Mouse (Mus musculus) CD8-positive naive resting alpha-beta T cell, adult 2 months (primary cell): ENCODE measurements around the gene Cptp.

ENCODE experiments used
- DNase-seq, 2 experiments: peaks; one replicate each; pipeline ENCODE4 v3.0.0; 2022; ENCODE audit warnings: low read depth in 2 of 2, low spot score in 2 of 2

The Cptp gene

GRCm38 (mm10) chr4:155841651-155842270, 27.5 kb downstream of the Cptp start:
- no peak for DNase-seq

DNA sequence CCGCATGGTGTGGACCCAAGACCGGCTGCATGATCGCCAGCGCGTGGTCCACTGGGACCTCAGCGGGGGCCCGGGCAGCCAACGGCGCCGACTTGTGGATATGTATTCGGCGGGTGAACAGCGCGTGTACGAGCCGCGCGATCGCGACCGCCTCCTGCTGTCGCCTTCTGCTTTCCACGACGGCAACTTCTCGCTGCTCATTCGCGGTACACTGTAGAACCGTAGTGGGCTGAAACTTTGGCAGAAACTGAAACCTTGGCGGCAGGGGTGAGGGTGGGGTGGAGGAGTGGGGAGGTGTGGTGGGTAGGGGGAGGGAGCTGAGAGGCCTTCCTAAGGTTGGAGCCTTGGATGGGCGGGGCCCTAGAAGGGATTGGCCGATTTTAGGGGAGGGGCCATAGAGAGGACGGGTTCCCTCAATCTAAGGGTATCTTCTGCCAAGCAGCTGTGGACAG, 28.2 kb downstream of the Cptp start:
- DNase-seq: peak; percentile 58

DNA sequence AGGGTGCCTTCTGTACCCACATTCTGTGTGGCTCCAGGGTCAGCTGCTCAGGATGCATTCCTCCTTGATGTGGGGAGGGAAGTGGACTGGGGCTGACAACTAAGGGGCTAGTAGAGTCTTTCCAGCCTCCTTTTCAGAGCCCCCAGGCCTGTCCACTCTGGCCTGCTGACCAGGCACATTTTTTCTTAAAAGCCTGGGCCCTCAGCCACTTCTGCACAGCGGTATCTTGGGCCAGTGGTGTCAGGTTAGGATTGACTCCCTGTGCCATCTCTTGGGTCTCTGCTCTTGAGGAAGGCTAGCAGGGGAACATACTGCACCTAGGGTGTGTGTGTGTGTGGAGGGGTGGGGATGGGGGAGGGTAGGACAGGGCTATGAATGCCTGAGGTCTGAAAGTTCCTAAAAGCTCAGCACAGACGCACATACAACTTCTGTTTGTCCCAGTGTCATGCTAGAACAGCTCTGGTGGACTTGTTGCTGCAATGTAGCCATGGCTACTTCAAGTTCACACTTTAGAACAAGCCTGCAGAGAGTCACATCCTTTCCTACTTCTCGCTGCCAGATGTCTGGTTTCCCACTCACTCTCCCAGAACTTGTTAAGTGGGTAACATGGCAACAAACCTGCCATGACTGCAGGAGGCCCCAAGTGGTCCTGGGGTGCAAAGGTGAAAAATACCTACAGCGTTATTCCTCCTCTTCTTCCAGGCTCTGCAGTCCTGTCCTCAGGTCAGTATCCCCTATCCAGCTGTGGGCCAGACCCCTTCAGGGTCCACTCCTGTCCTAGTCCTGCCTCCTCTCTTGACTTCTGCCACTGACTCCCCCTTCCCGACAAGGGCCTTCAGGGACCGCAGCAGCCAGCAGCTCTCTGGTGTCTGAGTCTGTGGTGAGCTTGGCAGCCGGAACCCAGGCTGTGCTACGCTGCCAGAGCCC, 28.9 kb downstream of the Cptp start:
- no peak for DNase-seq

- no peak for DNase-seq
These were observed 29.7 kb downstream of the Cptp start, which contains the start of gene Mxra8 for GRCm38 (mm10) chr4:155839483-155839910. Mxra8 (plus strand) TSS chr4:155839680.

DNA sequence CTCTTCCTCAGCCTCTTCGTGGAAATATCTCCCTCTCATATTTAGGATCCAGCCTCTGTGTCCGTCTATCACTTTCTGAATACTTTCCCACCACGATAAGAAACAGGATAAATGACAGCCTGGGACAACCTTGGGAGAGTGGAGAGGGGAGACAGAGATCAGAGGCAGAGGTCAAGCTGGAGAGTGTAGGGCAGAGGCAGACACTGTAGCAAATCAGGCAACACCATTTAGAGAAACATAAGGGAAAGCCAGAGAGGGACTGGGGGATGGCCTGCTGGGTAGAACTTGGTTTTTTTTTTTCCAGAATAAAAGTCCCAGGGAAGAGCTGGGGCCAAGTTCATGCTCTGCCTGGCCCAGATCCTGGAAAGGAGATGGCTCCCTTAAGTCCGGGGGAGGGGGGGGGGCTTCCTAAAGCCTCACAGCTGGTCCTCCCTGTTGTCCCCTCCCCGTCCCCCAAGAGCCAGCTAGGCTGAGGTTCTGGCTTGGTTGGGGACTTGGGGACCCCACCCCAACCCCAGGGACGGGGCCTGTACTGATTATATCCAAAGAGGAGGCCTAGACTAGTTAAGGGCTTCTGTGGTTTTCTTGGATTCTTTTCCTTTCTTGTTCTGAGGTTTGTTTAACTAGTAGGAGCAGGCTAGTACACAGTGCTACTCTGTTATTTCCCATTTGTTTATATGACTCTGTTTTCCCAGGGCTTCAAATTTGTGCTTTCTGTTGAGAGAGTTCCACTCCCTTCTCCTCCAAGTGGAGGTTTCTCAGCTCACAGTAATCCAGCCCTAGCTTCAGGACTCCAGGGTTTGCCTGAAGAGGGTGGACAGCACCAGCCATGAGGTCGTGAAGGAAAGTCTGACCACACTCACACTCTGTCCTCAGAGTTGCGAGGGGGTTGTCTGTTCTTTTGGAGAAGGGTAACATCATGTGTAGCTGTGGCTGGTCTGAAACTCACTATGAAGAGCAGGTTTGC, 30.8 kb downstream of the Cptp start:
- DNase-seq: no peak

- no peak for DNase-seq
These were observed 31.7 kb downstream of the Cptp start for GRCm38 (mm10) chr4:155837404-155838010.

GRCm38 (mm10) chr4:155833836-155834235, 35.4 kb downstream of the Cptp start:
- peak; percentile 53 to 69 for DNase-seq

GRCm38 (mm10) chr4:155833234-155833633, 36.0 kb downstream of the Cptp start:
- DNase-seq: no peak

- no peak for DNase-seq
These were observed 36.9 kb downstream of the Cptp start for GRCm38 (mm10) chr4:155832321-155832720.

DNA sequence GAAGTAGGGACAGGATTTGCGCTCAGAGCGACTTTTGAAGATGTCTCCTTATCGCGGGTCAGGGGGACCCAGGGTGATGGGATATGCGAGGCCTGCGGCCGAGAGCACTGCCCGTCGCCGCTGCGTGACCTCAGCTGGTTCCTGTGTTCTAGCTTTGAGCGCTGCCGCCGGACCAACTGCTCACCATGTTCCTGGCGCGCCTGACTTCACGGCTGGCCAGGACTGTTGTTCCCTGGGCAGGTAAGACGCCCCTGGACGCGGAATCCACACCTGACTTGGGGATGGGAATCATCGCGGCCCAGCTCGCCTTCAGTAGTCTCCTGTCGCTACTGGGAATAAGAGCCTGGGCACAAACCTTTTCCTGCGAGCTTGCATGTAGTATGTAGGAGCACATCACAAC, 37.4 kb downstream of the Cptp start:
- DNase-seq: peak in 1 of 2 experiments; percentile 10

GRCm38 (mm10) chr4:155831205-155831766, 38.0 kb downstream of the Cptp start, which contains the start of gene Aurkaip1:
Aurkaip1 (plus strand) TSS chr4:155831272.
- DNase-seq: peak; percentile 87 to 88

GRCm38 (mm10) chr4:155830596-155830995, 38.6 kb downstream of the Cptp start:
- DNase-seq: no peak

DNA sequence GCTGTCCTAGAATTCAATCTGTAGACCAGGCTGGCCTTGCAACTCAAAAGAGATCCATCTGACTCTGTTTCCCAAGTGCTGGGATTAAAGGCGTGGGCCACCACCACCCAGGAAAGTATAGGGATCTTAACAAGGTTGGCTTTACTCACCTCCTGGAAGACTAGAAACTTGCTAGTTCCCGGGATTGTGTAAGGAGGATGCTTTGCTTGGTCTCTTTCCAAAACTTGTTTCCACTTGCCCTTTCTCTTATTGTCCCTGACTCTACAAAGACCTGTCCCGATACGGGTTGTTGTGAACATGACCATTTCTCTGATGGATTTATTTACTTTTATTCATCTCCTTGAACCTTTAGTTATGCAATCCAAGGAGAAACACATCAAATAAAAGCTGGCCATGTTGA, 39.4 kb downstream of the Cptp start:
- no peak for DNase-seq

DNA sequence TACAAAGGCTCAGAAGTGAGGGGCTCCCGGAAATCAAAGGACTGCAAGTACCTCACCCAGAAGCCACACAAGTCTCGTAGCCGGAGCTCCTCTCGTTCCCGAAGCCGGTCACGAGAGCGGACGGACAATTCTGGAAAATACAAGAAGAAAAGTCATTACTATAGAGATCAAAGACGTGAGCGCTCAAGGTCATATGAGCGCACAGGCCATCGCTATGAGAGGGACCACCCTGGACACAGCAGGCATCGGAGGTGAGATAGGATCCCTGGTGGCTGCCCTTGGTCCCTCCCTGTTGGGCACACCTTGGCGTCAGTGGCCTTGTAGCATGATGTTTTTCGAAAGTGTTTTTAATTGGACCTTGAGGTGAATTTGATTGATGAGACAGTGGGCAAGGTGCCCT, 45.8 kb downstream of the Cptp start:
- DNase-seq: no peak

DNA sequence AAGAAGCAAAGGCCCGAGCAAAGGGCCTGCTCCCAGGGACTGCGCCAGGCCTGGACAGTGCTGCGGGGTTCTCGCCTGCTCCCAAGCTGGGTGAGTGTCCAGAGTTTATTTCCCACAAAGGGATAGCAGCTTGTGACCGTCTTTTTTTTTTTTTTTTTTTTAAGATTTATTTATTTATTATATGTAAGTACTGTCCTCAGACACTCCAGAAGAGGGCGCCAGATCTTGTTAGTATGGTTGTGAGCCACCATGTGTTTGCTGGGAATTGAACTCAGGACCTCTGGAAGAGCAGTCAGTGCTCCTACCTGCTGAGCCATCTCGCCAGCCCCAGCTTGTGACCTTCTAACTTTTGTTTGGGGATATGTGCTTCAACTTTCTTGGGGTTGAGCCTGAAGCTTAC, 48.2 kb downstream of the Cptp start:
- peak in 1 of 2 experiments; percentile 29 for DNase-seq

DNA sequence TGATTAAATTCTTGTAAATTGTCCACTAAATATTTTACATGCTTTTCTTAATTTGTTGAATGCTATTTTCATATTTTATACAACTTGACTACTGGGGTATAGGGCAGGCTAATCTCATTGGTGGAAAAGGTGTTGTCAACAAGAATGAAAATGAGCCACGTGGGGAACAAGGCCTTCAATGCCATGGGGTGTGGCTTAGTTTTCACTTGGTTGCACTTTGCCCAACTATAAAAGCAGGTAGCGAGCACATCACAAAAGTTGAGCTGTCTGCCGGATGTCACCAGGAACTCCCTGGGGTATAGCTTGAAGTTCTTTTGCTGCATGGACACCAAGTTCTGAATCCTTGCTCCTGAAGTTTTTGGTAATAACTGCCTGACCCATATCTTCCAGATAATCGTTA, 51.7 kb downstream of the Cptp start:
- DNase-seq: no peak
